Mouse (Mus musculus) 3T3-L1 (cell line): ENCODE measurements at regions not wholly inside any gene's neighbourhood (a gene's known extent, or its start where the extent isn't known, plus 50 kb on each side); places are given as distances from the start of the nearest gene placed in this dataset.

Experiments used
- DNase-seq: peaks from one replicate; pipeline ENCODE4 v3.0.0-alpha.2; 2015; ENCODE audit warnings: low read depth, low spot score

- DNase-seq: no peak
These were observed 115.1 kb upstream of the Taf1b start for GRCm38 (mm10) chr12:24383016-24383415.

DNA sequence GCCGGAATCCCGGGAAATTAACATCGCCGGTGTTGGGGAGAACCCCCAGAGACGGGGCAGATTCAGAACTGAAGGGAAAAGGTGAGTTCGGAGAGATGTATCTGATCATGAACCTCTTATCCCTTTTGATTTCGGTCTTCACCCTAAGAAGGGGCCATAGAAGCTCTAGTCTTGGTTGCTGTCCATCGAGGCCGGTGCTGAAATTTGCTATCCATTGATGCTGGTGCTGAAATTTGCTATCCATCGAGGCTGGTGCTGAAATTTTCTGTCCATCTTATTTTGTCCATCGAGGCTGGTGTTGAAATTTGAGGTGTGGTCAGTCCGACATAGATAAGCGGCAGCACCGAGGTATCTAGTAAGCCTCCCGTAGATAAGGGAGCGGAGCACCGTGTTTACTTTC, 73.2 kb upstream of the Taf1b start:
- peak; percentile 46 for DNase-seq
